Mouse (Mus musculus) hindbrain, embryonic 14.5 days (tissue): ENCODE results near the gene Xylt1. TPM values are rescaled to one million over a fixed set of nuclear protein-coding genes. Genes with fewer than 3 reads are reported as not detected.

Source experiments
- ATAC-seq: fragments of 200-750 bp; cut with Nextera tagmentation; 2 replicates; pipeline ENCODE4 v1.8.0; 2017; ENCODE audit warnings: moderate number of reproducible peaks, mild to moderate bottlenecking, moderate TSS enrichment, moderate library complexity; ENCODE audit not compliant: low FRiP score
- DNase-seq: peaks from one replicate; pipeline ENCODE4 v3.0.0-alpha.2; 2015; ENCODE audit warnings: low spot score
- H3K27ac ChIP-seq: fragments of 300-500 bp; sonication (generic); 2 replicates; pipeline ENCODE4 v1.5.1; 2014; ENCODE audit warnings: mild to moderate bottlenecking, moderate library complexity
- H3K27me3 ChIP-seq: fragments of 300-500 bp; sonication (generic); 2 replicates; pipeline ENCODE4 v1.6.1; 2014; ENCODE audit warnings: mild to moderate bottlenecking, low read length, mixed read lengths; ENCODE audit not compliant: control insufficient read depth, insufficient read depth
- H3K36me3 ChIP-seq: fragments of 300-500 bp; sonication (generic); replicated peaks from 2 replicates; pipeline ENCODE4 v1.6.1; 2014; ENCODE audit not compliant: control insufficient read depth, insufficient read depth
- H3K4me1 ChIP-seq: fragments of 300-500 bp; sonication (generic); replicated peaks from 2 replicates; pipeline ENCODE4 v1.6.1; 2014; ENCODE audit warnings: antibody characterized with exemption, low read length, mixed read lengths; ENCODE audit not compliant: control insufficient read depth, insufficient read depth
- H3K4me2 ChIP-seq: fragments of 300-500 bp; sonication (generic); replicated peaks from 2 replicates; pipeline ENCODE4 v1.6.1; 2014; ENCODE audit warnings: mild to moderate bottlenecking, moderate library complexity
- H3K4me3 ChIP-seq: fragments of 300-500 bp; sonication (generic); replicated peaks from 2 replicates; pipeline ENCODE4 v1.5.1; 2014; ENCODE audit warnings: mild to moderate bottlenecking, low read length
- H3K9ac ChIP-seq: fragments of 300-500 bp; sonication (generic); 2 replicates; pipeline ENCODE4 v1.6.1; 2014
- H3K9me3 ChIP-seq: fragments of 300-500 bp; sonication (generic); 2 replicates; pipeline ENCODE4 v1.6.1; 2016; ENCODE audit warnings: low read length; ENCODE audit not compliant: control insufficient read depth
- WGBS: fragments of 180-500 bp; shearing (Covaris S2); extraction: QIAGEN DNeasy Blood & Tissue Kit; methylation state at CpG from one replicate; pipeline ENCODE4 v1.1.7; 2014; 5-methylcytosine and 5-hydroxymethylcytosine counted together
- polyA plus RNA-seq: library from polyadenylated mRNA; unstranded; fragments of >200 nt; fragmentation: Nextera tagmentation; extraction: Ambion mirVana; gene quantifications from 2 replicates; pipeline ENCODE4 v1.2.1, GENCODE M21; 2014

Xylt1 gene
- polyA plus RNA-seq, 1 experiment from 2014 or later, result 4.3 TPM

DNA sequence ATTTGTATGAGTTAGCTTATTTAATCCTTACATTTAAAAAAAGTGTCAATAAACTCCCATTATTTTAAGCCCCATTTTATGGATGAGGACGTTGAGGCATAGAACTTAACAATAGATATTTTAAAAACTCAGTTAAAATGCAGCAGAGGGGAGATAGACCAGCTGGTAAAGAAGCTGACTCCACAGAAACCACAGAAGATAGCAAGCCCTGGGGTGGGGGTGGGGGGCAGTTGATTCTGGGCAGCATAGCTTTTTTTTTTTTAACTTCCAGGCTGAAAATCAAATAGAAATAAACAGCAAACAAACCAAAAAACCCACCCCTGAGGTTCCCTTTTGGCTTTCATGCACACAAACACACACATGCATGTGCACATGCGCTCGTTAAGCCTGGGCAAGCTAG, 3.6 kb upstream of the Xylt1 start:
- Histone ChIP-seq H3K4me1 (peaks cover 11% of the 10 kb centered on the region), H3K4me3 (no peak overlapping the region), H3K27me3 (0 out of 2 replicates have a peak, but pooled peaks cover 13% of the 10 kb centered on the region), H3K9ac (no peak overlapping the region), H3K9me3 (no peaks in the 10 kb centered on the region), H3K36me3 (no peaks in the 10 kb centered on the region), H3K27ac (no peak overlapping the region), H3K4me2 (no peak overlapping the region)
- DNase-seq (no peak), ATAC-seq (no peak)
- WGBS, result 82% methylated on average over 3 of the region's 3 CpGs

DNA sequence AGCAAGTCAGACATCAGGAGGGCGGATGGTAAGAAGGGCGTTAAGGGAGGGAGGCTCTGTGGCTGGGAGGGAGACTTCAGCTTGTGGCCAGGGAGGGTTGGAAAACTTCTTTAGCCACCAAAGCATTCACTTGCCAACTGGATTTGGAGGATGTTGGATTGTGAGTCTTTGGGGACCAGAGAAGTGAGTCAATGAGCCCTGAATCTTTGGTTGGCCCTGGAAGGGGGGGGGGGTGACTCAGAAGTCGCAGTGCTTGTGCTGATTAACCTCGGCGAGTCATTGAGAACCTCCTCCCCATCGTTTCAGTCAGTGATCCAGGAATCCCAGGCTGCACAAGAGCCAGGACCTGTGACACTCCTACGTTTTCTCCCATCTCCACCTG, 752 bp upstream of the Xylt1 start:
- Histone ChIP-seq H3K4me1 (peaks cover 22% of the 10 kb centered on the region), H3K36me3 (no peaks in the 10 kb centered on the region), H3K4me3 (peak overlapping the region; percentile 77), H3K9ac (peak overlapping the region; percentile 84), H3K4me2 (peak overlapping the region; percentile 83), H3K27me3 (0 out of 2 replicates have a peak, but pooled peaks cover 17% of the 10 kb centered on the region), H3K27ac (no peak overlapping the region), H3K9me3 (no peaks in the 10 kb centered on the region)
- ATAC-seq (no peak), DNase-seq (no peak)
- 9% methylated on average over 7 of the region's 7 CpGs for WGBS

GRCm38 (mm10) chr7:117381188-117381981, 606 bp downstream of the Xylt1 start:
- H3K36me3 ChIP-seq, result no peaks in the 10 kb centered on the region
- peak overlapping the region; percentile 77 for H3K4me3 ChIP-seq
- H3K27me3 ChIP-seq, result 0 out of 2 replicates have a peak, but pooled peaks cover 17% of the 10 kb centered on the region
- no peaks in the 10 kb centered on the region for H3K9me3 ChIP-seq
- peaks cover 22% of the 10 kb centered on the region for H3K4me1 ChIP-seq
- WGBS, result under 1% methylated on average over 50 of the region's 64 CpGs
- H3K9ac ChIP-seq, result peak overlapping the region; percentile 84
- ATAC-seq, result peak; percentile 75
- H3K4me2 ChIP-seq, result peak overlapping the region; percentile 83
- DNase-seq, result peak; percentile 55
- H3K27ac ChIP-seq, result peak overlapping the region; percentile 84

DNA sequence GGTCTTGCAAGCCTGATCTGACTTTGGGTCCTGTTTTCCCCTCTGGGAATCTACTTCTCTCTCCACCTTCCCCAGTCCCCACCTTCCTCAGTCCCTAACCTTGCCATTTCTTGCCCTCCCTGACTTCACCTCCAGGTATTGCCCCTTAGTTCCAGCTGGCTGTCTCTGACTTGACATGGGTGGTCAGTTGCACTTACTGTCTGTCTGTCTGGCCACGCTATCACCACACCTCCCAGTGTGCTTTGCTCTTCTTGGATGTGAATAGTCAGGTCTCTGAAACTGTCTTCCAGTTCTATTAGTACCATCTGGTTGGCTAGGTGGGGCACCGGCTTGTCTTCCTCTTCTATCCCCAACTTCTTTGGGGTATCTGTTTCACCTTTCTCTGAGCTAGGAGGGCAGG, 1.2 kb downstream of the Xylt1 start:
- ATAC-seq (no peak), DNase-seq (no peak)
- no peaks in the 10 kb centered on the region for H3K9me3 ChIP-seq
- 0 out of 2 replicates have a peak, but pooled peaks cover 17% of the 10 kb centered on the region for H3K27me3 ChIP-seq
- peak overlapping the region; percentile 84 for H3K9ac ChIP-seq
- peak overlapping the region; percentile 83 for H3K4me2 ChIP-seq
- peak overlapping the region; percentile 77 for H3K4me3 ChIP-seq
- 39% methylated on average over 2 of the region's 2 CpGs for WGBS
- no peaks in the 10 kb centered on the region for H3K36me3 ChIP-seq
- peaks cover 22% of the 10 kb centered on the region for H3K4me1 ChIP-seq
- no peak overlapping the region for H3K27ac ChIP-seq

DNA sequence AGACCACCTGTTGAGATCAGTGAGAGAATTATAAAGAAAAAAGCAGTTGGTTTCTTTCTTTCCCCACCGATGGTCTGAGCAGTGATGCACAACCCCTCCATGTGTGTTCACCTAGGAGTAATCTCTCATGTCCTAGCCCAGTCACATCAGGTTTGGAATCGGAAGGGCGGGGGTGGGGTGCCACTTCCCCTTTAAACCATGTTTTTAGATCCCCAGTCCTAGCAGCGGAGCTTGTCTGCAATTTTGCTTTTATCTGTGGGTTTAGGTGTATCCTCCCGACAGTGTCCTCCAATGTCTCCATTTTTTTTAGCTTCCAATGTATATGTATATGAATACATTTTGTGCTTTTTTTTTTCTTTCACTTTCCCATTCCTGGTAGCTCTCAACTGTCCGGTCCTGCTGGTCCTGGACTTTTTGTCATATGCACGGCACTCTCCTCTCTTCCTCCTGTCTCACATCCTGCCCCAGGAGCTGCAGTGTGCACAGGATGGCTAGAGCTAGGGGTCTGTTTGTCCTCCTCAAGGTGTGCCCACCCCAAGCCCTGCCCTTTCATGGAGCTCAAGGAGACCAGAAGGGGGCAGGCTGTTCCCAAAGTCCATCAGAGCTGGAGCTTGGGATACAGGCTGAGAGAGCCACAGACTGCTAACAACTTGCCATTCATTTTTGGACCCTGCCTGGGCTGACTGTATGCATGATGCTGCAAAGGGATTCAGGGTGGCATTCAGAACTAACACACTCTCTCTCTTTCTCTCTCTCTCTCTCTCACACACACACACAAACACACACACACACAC, 2.6 kb downstream of the Xylt1 start:
- Histone ChIP-seq H3K4me1 (peaks cover 22% of the 10 kb centered on the region), H3K9me3 (no peaks in the 10 kb centered on the region), H3K36me3 (no peaks in the 10 kb centered on the region), H3K4me2 (peak overlapping the region; percentile 83), H3K9ac (peak overlapping the region; percentile 39; the same call in 1 of the 2 replicates), H3K4me3 (peak overlapping the region; percentile 77), H3K27me3 (0 out of 2 replicates have a peak, but pooled peaks cover 14% of the 10 kb centered on the region), H3K27ac (no peak overlapping the region)
- ATAC-seq, result no peak
- peak; percentile 66 for DNase-seq
- WGBS, result 71% methylated on average over 7 of the region's 7 CpGs

DNA sequence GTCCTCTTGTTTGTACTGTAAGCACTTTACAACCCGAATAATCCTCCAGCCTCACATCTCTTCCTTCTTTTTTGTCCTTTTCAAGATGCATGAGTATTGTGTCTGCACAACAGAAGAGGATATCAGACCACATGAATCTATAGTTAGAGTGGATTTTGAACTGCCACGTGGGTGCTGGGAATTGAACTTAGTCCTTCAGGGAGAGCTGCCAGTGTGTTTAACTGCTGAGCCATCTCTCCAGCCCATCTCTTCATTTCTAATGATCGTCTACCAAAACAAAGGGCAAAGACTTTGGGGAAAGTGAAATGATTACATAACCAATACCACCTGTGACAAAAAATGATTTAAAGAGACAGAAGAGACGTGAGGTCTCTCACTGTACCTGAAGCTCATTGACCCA, 5.6 kb downstream of the Xylt1 start:
- H3K9me3 ChIP-seq, result no peaks in the 10 kb centered on the region
- H3K4me1 ChIP-seq, result peaks cover 17% of the 10 kb centered on the region
- WGBS, result 88% methylated on average over 4 of the region's 4 CpGs
- no peak overlapping the region for H3K4me3 ChIP-seq
- no peak overlapping the region for H3K9ac ChIP-seq
- no peaks in the 10 kb centered on the region for H3K36me3 ChIP-seq
- DNase-seq (no peak), ATAC-seq (no peak)
- 0 out of 2 replicates have a peak, but pooled peaks cover 3% of the 10 kb centered on the region for H3K27me3 ChIP-seq
- H3K4me2 ChIP-seq, result no peak overlapping the region
- no peak overlapping the region for H3K27ac ChIP-seq

DNA sequence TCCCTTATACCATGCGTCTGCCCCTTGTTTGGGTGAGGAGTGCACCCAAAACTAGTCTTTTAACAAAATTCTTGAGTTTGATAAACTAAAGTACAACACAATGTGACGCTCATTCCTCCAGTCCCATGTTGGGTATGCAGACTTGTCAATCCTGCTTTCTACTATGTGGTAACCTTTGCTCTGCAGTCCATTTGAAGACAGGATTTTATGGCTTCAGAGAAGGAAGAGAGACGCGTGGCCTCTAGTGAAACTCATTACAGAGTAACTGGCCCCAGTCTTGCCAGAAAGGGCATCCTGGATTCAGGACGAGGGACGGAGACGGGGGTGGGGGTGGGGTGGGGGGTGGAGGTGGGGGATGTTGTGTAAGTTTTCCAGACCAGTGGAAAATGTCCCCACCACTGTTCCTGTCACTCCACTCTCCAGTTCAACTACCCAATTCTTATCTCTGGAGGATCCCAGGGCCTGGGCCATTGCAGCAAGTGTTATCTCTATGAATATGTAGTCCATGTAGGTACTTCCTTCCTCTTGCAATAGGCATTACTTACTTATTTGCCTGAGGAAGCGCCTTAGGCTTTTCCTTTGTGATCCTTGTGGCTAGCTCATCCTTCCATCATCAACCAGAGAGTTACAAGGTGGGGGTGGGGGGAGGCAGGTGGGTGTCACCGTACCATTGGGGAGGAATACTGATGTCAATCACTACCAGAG, 7.7 kb downstream of the Xylt1 start:
- no peak for ATAC-seq

DNA sequence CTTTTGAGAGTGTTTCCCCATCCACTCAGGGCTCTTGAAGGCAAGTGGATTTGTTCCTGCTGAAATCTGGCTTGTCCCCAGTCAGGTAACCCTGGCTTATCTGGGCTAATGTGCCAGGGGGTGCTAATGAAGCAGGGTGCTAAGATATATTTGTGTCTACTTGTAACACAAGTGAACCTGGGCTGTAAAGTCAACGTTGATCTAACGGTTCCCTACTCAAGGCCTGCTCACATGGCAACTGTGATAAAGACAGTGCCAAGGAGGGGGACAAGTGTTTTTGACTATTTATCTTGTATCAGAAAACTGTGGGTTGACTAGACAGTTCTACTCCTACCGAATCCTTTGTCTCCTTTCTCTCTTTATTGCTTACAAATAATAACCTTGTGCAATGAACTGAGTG, 8.3 kb downstream of the Xylt1 start:
- DNase-seq (no peak), ATAC-seq (no peak)
- Histone ChIP-seq H3K4me1 (0 out of 2 replicates have a peak, but pooled peaks cover 3% of the 10 kb centered on the region), H3K27ac (no peak overlapping the region), H3K4me2 (no peak overlapping the region), H3K9ac (no peak overlapping the region), H3K4me3 (no peak overlapping the region), H3K27me3 (no peaks in the 10 kb centered on the region), H3K36me3 (no peaks in the 10 kb centered on the region), H3K9me3 (no peaks in the 10 kb centered on the region)
- WGBS, result 92% methylated on average over 3 of the region's 3 CpGs

More for the DNA sequence above, 7.7 kb downstream of the Xylt1 start:
- no peak overlapping the region for H3K4me2 ChIP-seq
- no peaks in the 10 kb centered on the region for H3K27me3 ChIP-seq
- 96% methylated on average over 9 of the region's 9 CpGs for WGBS
- H3K36me3 ChIP-seq, result no peaks in the 10 kb centered on the region
- DNase-seq, result no peak
- no peak overlapping the region for H3K4me3 ChIP-seq
- H3K9ac ChIP-seq, result no peak overlapping the region
- 0 out of 2 replicates have a peak, but pooled peaks cover 4% of the 10 kb centered on the region for H3K4me1 ChIP-seq
- H3K27ac ChIP-seq, result no peak overlapping the region
- H3K9me3 ChIP-seq, result no peaks in the 10 kb centered on the region
